Mouse (Mus musculus): ENCODE data around the gene Far2.

The Far2 gene

DNA sequence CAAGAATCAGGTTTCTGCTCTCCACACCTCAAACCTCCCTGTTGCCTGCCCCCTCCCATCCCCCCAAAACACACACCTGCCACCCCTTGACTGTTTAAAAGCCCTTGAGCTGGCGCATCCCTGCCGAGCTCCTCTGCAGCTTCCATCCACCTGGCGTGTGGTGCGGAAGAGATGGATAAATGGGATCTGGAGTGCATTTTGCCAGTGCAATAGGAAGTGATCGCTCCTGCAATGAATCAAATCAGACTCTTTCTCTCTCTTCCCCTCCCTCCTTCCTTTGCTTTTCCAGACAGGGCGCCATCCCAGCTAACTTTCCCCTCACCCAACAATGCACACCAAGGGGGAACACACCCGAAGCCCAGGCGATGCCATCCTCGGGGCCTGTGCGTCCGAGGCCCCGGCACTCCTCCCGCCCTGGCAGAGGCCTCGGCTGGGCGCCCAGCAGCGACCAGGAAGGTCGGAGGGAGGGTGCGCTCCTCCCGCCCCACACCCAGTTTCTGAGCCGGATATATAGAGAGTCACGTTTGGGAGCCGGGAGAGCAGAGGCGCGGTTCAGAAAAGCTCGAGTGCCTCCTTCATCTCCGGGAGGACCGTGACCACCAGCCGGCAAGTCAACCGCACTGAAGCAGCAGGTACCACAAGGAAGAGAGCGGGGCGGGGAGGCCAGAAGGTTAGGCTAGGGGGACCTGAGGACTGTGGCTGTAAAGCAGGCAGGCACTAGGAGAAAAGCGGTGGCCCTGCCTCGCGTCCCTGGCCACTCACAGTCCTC lies at the start of gene Far2:
TSS of gene Far2 (plus strand) at position 379 of the 769 bp plus-strand sequence.
- DNase-seq (ENCODE audit: low spot score), result no peak

DNA sequence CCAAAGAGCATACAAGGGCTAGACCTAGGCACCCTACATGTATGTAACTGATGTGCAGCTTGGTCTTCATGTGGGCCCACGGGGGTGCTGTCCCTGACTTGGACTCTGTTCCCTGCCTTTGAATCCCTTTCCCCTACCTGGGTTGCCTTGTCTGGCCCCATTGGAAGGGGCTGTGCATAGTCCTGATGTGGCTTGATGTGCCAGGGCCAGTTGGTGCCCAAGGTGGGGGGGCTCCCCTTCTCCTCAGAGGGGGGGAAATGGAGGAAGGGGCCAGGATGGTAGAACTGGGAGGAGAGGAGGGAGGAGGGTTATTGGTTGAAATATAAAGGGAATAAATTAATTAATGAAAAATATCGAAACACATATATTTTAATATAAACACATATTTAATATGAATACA lies 46.6 kb upstream of the Far2 start:
- no peak for DNase-seq (ENCODE audit: low spot score)

DNA sequence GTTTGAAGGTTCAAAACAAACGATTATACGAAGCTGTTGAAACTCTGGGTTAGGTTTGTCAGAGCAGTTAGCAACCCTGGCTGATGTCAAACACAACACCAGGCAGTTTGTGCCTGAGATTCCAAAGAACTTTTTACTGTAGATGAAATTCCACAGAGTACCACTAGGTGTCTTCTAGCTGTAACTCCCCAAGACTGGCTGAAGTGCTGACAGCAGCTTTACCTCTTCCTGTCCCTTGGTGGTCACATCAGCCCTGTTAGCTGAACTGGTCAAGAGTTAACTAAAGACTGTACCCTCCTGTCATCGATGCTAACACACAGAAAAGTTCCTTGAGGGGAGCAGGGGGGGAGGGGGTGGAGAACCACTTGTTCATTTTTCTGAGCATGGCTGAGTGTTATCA lies 46.0 kb upstream of the Far2 start:
- no peak for DNase-seq (ENCODE audit: low spot score)

DNA sequence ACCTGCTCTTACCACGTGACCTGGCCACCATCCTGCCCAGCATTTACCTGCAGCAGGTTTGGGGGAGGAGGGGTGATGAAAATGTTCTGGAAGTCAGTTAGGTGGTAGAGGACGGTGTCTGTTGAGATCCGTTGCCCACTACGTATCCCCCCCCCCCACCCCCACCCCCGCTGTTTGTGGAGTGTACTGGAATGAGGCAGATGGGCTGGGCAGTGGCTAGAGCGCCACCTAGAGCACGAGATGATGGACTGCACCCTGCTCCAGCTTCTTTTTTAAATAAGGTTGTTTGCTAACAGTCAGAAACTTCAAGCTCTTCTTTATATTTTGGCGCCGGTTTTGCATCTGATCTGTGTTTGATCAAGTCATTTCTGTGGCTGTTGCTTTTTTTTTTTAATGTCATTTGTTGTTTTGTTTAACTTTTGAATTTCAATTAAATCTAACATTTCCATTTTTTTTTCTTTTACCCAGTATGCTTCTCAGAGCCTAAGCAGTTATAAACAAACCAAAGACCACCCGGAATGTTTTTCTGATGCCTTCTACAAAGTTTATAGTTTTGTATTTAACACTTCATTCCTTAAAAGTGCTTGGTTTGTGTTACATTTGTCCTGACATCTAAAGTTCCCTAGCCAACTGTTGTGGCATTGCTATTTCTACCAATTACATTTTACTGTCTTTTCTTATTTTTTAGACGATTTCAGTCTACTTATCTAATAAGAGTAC lies 40.8 kb upstream of the Far2 start:
- no peak for DNase-seq (ENCODE audit: low spot score)

GRCm38 (mm10) chr6:148040759-148041158 lies 6.3 kb upstream of the Far2 start:
- DNase-seq (ENCODE audit: low spot score), result no peak

- no peak for DNase-seq (ENCODE audit: low spot score)
Observed at GRCm38 (mm10) chr6:148047650-148047988, 560 bp downstream of the Far2 start.

GRCm38 (mm10) chr6:148063131-148063530 lies 16.1 kb downstream of the Far2 start:
- DNase-seq (ENCODE audit: low spot score), result no peak

- DNase-seq (ENCODE audit: low spot score), result no peak
Observed at GRCm38 (mm10) chr6:148066267-148066666, 19.2 kb downstream of the Far2 start.

- no peak for DNase-seq (ENCODE audit: low spot score)
Observed at GRCm38 (mm10) chr6:148068786-148069185, 21.7 kb downstream of the Far2 start.

DNA sequence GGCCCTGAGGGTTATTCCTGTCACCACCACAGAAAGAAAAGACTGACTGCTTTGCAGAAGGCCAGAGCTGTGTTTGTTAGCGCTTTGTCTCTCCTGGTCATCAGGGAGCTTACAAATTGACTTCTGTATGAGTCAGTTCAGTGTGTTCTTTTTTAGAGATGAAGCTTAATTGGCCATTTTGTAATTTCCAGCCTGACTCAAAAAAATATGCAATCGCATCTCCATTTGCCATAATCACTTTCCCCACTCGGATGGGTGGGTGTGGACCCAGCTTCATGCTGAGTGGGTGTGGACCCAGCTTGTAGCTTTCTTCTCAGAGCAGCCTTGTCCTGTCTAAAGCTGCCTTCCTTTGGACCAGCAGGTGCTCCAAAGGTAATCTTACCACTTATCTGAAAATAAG lies 26.5 kb downstream of the Far2 start:
- DNase-seq (ENCODE audit: low spot score), result no peak

DNA sequence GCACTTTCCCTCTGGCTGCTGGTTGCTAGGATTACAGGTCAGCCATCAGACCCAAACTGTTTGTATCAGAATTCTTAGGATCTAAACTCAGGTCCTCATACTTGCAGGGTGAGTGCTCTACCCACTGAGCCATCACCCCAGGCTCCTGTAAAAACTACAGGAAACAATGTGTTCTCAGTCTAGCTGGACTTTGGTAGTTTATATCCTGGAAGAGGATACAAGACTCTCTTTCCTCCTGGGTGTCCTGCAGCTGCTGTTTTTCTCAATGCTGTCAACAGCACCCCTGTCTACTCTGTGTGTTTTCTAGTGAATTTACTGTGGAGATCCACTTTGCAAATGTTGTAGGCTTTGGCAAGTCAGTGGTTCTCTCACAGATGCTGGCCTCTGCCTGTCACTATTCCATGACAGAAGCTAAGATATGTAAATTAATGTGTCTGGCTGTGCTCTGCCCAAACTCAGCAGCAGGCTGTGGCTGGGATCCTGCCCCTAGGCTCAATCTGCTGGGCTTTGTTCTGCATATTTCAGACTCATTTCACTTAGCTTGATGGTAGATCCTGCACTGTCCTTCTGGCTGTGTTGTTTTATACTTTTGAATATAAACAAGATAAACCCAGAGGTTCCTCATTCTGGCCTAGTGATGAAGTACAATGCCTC lies 27.3 kb downstream of the Far2 start:
- DNase-seq (ENCODE audit: low spot score), result no peak

DNA sequence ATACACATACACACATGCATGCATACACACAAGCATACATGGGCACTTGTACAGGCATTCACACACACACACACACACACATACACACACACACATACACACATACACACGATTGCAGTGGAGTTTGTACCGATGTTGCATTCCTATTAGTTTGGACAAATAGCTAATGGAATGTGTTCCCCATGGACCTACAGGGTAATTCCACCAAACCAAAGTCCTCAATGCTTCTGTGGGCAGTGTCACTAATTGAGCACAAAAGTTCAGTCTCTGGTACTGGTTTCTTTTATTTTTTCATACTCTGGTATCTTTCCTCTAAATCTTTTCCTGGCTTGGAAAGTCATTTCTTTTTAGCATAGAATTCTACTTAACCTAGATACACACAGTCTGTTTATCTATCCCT lies 36.8 kb downstream of the Far2 start:
- DNase-seq (ENCODE audit: low spot score), result no peak

DNA sequence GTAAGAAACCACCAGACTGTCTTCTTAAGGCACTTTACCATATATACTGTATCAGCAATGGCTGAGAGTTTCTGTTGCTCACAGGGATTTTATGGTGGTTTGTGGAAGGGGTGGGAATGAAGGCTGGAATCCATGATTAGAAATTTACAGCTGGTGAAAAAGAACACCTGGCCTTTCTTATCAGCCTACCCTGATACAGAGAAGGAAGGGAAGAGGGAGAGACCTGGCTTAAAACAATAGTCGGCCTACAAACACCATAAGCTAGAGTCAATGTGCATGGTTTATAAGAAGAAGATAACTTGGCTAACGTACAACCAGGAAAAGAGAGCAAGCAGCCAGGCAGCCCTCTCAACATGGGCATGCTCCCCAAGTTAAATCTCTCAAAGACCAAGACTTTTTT lies 37.3 kb downstream of the Far2 start:
- DNase-seq (ENCODE audit: low spot score), result no peak

DNA sequence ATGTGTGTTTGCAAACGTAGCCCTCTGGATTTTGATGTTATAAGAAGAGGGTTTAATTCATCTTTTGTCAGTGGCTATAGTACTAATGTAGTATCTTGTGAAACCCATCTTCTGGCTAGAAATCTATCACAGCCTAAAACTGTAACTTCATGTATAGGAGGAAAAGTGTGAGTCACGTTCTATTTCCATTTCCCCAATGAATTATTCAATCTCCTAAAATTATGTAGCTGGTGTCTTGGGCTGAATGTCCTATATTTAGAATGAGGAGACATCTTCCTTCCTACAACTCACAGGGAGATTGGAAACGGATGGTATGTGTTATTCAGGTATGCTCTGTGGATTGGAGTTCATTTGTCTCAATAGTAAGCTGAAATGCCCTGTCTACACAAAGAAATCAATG lies 50.0 kb downstream of the Far2 start:
- DNase-seq (ENCODE audit: low spot score), result no peak

DNA sequence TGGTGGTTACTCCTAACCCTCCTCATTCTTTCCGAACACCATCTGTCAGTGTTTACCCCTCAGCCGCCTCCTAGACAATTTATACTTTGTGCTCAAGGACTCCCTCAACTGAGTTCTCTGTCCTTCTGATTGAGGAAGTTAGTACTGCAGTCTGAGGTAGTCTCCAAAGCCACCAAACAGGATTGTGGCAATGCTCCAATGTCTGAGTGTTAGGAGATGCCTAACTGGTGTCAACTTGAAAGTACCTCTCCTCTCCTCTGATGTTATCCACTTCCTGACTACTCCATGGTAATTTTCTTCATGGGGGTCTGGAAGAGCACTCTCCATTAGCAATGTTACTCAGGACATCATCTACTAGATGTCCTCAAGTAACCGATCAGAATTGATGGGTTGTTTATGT lies 54.9 kb downstream of the Far2 start:
- no peak for DNase-seq (ENCODE audit: low spot score)

- no peak for DNase-seq (ENCODE audit: low spot score)
Observed at GRCm38 (mm10) chr6:148102434-148102833, 55.4 kb downstream of the Far2 start.

- no peak for DNase-seq (ENCODE audit: low spot score)
Observed at GRCm38 (mm10) chr6:148104212-148104611, 57.2 kb downstream of the Far2 start.

GRCm38 (mm10) chr6:148105722-148106268 lies 58.7 kb downstream of the Far2 start:
- no peak for DNase-seq (ENCODE audit: low spot score)

DNA sequence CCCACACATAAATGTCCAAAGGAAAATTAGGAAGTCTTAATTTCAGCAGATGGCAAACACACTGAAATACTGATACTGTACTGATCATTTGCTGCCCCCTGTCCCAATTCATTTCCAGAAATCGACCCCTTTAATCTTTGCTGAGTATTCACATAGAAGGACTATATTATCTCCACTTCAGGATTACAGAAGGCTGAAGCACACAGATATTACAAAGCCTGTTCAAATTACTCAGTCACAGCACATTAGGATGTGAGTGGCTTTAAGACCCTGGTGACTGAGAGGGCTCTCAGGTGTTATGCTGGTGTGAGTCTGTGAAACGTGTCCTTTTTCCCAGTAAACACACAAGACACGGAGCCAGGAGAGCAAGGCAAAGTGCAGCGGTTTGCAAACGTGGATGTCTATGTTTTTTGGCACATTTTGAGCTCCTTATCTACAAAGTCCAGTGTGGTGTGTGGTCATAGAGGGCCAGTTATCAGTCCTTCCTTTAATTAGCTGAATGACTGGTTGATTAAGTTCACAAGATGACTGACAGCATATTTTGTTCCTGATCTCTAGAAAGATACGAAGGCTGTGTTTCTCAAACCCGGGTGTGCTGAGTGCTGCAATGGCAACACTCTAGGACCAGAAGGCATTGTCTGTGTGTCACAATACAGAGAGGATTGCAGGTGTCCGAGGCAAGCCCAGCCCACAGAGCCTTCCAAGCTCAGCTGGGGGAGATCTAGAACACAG lies 61.8 kb downstream of the Far2 start:
- no peak for DNase-seq (ENCODE audit: low spot score)

GRCm38 (mm10) chr6:148110996-148111633 lies 64.1 kb downstream of the Far2 start:
- no peak for DNase-seq (ENCODE audit: low spot score)

- no peak for DNase-seq (ENCODE audit: low spot score)
Observed at GRCm38 (mm10) chr6:148116371-148116770, 69.3 kb downstream of the Far2 start.

GRCm38 (mm10) chr6:148116907-148117306 lies 69.8 kb downstream of the Far2 start:
- DNase-seq (ENCODE audit: low spot score), result no peak

Data from yolk sac, embryonic 10.5 days (tissue).